Mouse (Mus musculus) forebrain, embryonic 11.5 days (tissue): ENCODE data around the gene Tspan9. TPM values are rescaled to one million over a fixed set of nuclear protein-coding genes. Genes with fewer than 3 reads are reported as not detected.

ENCODE experiments used
- ATAC-seq: fragments of 200-750 bp; cut with Nextera tagmentation; replicated peaks from 2 replicates; pipeline ENCODE4 v1.8.0; 2017; ENCODE audit warnings: moderate TSS enrichment; ENCODE audit not compliant: low FRiP score
- DNase-seq: peaks from one replicate; pipeline ENCODE4 v3.0.0-alpha.2; 2017; ENCODE audit warnings: low spot score
- H3K27ac ChIP-seq: fragments of 300-500 bp; sonication (generic); 2 replicates; pipeline ENCODE4 v1.5.1; 2014; ENCODE audit warnings: low read depth, low read length
- H3K27me3 ChIP-seq: fragments of 300-500 bp; sonication (generic); 2 replicates; pipeline ENCODE4 v1.6.1; 2014; ENCODE audit warnings: mild to moderate bottlenecking, low read length, mixed read lengths; ENCODE audit not compliant: control insufficient read depth, insufficient read depth
- H3K36me3 ChIP-seq: fragments of 300-500 bp; sonication (generic); 2 replicates; pipeline ENCODE4 v1.6.1; 2014; ENCODE audit warnings: mild to moderate bottlenecking, low read length, moderate library complexity, mixed read lengths; ENCODE audit not compliant: control insufficient read depth, insufficient read depth
- H3K4me1 ChIP-seq: fragments of 300-500 bp; sonication (generic); replicated peaks from 2 replicates; pipeline ENCODE4 v1.6.1; 2014; ENCODE audit warnings: low read length, mixed read lengths; ENCODE audit not compliant: control insufficient read depth, insufficient read depth
- H3K4me2 ChIP-seq: fragments of 300-500 bp; sonication (generic); 2 replicates; pipeline ENCODE4 v1.6.1; 2014; ENCODE audit warnings: low read depth, mild to moderate bottlenecking, low read length, moderate library complexity, mixed read lengths; ENCODE audit not compliant: severe bottlenecking
- H3K4me3 ChIP-seq: fragments of 300-500 bp; sonication (generic); 2 replicates; pipeline ENCODE4 v1.5.1; 2014; ENCODE audit warnings: low read depth, low read length
- H3K9ac ChIP-seq: fragments of 300-500 bp; sonication (generic); 2 replicates; pipeline ENCODE4 v1.6.1; 2014; ENCODE audit warnings: low read length
- H3K9me3 ChIP-seq: fragments of 300-500 bp; sonication (generic); 2 replicates; pipeline ENCODE4 v1.6.1; 2016; ENCODE audit warnings: low read length, mixed read lengths; ENCODE audit not compliant: control insufficient read depth
- WGBS: fragments of 180-500 bp; shearing (Covaris S2); extraction: QIAGEN DNeasy Blood & Tissue Kit; methylation state at CpG from one replicate; pipeline ENCODE4 v1.1.7; 2014; 5-methylcytosine and 5-hydroxymethylcytosine counted together
- polyA plus RNA-seq: library from polyadenylated mRNA; unstranded; fragments of >200 nt; fragmentation: Nextera tagmentation; extraction: Ambion mirVana; gene quantifications from 2 replicates; pipeline ENCODE4 v1.2.1, GENCODE M21; 2014

Gene Tspan9
- polyA plus RNA-seq, 1 experiment from 2014 or later = 39.6 TPM

DNA sequence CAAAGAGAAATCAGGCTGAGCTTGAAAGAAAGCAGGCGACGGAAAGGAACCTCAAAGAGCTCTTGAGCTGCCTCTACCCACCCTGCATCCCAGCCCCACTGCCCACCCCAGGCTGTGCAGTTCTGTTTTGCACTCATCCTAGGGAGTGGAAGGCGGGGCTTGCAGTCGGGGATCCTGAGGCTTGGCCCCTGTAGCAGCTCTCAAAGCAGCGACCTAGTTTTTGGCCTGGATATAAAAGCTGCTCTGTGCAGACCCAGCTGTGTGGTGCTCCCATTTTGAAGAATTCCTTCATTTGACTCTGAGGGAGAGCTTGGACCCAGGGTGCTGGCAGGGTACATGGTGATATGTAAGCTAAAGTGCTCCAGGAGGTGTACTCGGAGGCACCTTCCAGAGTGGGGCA is 218.6 kb downstream of the Tspan9 start:
- WGBS = 67% methylated on average over 6 of the region's 6 CpGs
- DNase-seq (no peak), ATAC-seq (no peak)
- H3K9ac ChIP-seq = no peak overlapping the region
- H3K9me3 ChIP-seq = no peaks in the 10 kb centered on the region
- H3K4me3 ChIP-seq = no peak overlapping the region
- no peak overlapping the region for H3K27ac ChIP-seq
- H3K36me3 ChIP-seq = no peaks in the 10 kb centered on the region
- no peak overlapping the region for H3K4me2 ChIP-seq
- H3K4me1 ChIP-seq = no peaks in the 10 kb centered on the region
- no peaks in the 10 kb centered on the region for H3K27me3 ChIP-seq

DNA sequence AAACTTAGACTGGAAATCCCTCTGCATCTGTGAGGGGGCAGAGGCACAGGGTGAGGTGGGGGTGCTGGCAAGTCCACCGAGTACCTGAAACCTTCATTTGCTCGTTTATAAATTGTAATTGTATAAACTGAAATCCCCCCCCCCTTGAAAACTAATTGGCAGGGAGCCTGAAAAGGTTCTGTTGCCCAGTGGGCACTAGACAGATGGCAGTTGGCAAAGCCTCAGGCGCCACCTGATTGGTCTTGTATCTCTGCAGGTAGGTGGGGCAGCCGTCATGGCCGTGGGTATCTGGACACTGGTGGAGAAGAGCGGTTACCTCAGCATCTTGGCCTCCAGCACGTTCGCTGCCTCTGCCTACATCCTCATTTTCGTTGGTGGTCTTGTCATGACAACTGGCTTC is 220.1 kb downstream of the Tspan9 start:
- Histone ChIP-seq H3K9me3 (no peaks in the 10 kb centered on the region), H3K9ac (no peak overlapping the region), H3K36me3 (no peaks in the 10 kb centered on the region), H3K4me3 (no peak overlapping the region), H3K4me2 (no peak overlapping the region), H3K4me1 (no peaks in the 10 kb centered on the region), H3K27me3 (no peaks in the 10 kb centered on the region), H3K27ac (no peak overlapping the region)
- 88% methylated on average over 9 of the region's 9 CpGs for WGBS
- no peak for ATAC-seq
- DNase-seq = no peak

DNA sequence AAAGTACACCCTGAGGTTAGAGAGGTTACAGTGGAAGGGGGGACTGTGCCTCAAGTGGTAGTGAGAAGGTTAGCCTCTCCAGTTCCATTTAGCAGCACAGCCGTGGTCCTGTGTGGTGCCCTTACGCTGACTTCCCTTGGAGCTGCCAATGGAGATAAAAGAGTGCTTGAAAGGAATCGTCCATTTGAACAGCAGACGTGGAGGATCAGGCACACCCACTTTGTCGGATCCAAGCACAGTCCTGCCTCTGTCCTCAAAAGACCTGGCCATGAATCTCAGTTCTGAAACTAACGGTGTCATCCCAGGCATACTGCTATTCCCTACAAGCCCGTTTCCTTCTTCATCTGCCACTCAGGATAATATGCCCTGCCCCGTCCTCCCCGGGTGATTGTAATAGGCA is 221.4 kb downstream of the Tspan9 start:
- H3K4me3 ChIP-seq = no peak overlapping the region
- ATAC-seq (no peak), DNase-seq (no peak)
- no peak overlapping the region for H3K4me2 ChIP-seq
- no peaks in the 10 kb centered on the region for H3K9me3 ChIP-seq
- H3K9ac ChIP-seq = no peak overlapping the region
- H3K36me3 ChIP-seq = no peaks in the 10 kb centered on the region
- WGBS = 67% methylated on average over 9 of the region's 9 CpGs
- H3K27me3 ChIP-seq = no peaks in the 10 kb centered on the region
- no peaks in the 10 kb centered on the region for H3K4me1 ChIP-seq
- no peak overlapping the region for H3K27ac ChIP-seq

DNA sequence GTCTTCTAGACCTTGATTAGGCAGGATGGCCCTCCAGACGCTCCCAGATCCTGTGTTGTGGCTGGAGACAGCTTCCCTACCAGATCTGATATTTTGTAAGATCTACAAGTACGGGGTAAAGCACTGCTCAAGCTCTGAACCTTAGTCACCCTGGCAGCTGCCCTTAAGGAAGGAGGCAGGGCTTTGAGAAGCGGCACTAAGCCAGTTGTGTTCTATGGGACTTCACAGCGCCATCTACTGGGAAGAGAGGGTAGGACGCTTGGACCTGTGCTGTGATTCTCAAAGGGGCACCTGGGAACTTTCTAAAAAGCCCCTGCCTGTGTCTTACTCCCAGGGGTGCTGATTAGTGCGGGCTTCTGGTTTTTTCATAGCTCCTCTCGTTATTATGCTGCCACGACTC is 222.7 kb downstream of the Tspan9 start:
- no peaks in the 10 kb centered on the region for H3K27me3 ChIP-seq
- ATAC-seq = 0 out of 2 replicates have a peak, but pooled peaks have one; percentile 42
- no peak overlapping the region for H3K4me3 ChIP-seq
- DNase-seq = peak; percentile 86
- no peaks in the 10 kb centered on the region for H3K9me3 ChIP-seq
- H3K27ac ChIP-seq = no peak overlapping the region
- no peaks in the 10 kb centered on the region for H3K4me1 ChIP-seq
- 6% methylated on average over 8 of the region's 8 CpGs for WGBS
- H3K9ac ChIP-seq = no peak overlapping the region
- no peak overlapping the region for H3K4me2 ChIP-seq
- H3K36me3 ChIP-seq = no peaks in the 10 kb centered on the region; the same call in 1 of the 2 replicates

DNA sequence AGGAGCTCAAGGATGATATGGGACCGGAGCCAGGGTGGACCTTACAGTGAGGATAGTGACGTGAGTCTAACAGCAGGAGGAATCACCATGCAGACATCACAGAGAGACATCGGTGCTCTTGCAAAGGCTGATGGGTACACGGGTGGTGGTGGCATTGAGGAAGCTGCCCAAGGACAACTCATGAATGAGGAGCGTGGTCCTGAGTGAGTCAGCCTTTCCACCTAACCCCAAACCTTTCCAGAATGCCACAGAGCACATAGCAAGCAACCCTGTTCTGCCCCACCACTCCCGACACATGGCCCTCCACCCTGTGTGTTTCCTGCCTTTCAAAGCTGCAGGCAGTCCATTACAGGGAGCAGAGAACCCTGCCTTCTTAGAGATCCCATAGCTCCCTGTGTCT is 223.9 kb downstream of the Tspan9 start:
- H3K27me3 ChIP-seq = no peaks in the 10 kb centered on the region
- no peak for DNase-seq
- no peak for ATAC-seq
- no peaks in the 10 kb centered on the region for H3K9me3 ChIP-seq
- H3K27ac ChIP-seq = no peak overlapping the region
- H3K36me3 ChIP-seq = no peaks in the 10 kb centered on the region; the same call in 1 of the 2 replicates
- H3K9ac ChIP-seq = no peak overlapping the region
- WGBS = 89% methylated on average over 6 of the region's 6 CpGs
- no peak overlapping the region for H3K4me2 ChIP-seq
- H3K4me3 ChIP-seq = no peak overlapping the region
- H3K4me1 ChIP-seq = no peaks in the 10 kb centered on the region

DNA sequence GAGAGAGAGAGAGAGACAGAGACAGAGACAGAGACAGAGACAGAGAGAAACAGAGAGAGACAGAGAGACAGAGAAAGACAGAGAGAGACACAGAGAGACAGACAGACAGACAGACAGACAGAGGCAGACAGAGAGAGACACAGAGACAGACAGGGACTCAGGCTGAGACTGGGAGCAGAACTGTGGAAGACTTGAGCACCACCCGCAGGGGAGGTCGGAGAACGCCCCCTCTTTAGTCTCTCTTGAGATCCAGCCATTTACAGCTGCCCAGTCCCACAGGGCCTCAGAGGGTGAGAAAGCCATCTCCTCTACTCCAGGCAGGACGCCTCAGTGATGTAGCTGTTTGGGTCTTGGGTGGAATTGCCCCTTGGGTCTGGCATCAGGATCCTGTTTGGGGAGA is 225.7 kb downstream of the Tspan9 start:
- no peaks in the 10 kb centered on the region for H3K4me1 ChIP-seq
- H3K4me2 ChIP-seq = no peak overlapping the region
- H3K27me3 ChIP-seq = no peaks in the 10 kb centered on the region
- ATAC-seq (no peak), DNase-seq (no peak)
- WGBS = 78% methylated on average over 4 of the region's 4 CpGs
- H3K9ac ChIP-seq = no peak overlapping the region
- no peaks in the 10 kb centered on the region; the same call in 1 of the 2 replicates for H3K36me3 ChIP-seq
- H3K27ac ChIP-seq = no peak overlapping the region
- no peaks in the 10 kb centered on the region for H3K9me3 ChIP-seq
- H3K4me3 ChIP-seq = no peak overlapping the region

DNA sequence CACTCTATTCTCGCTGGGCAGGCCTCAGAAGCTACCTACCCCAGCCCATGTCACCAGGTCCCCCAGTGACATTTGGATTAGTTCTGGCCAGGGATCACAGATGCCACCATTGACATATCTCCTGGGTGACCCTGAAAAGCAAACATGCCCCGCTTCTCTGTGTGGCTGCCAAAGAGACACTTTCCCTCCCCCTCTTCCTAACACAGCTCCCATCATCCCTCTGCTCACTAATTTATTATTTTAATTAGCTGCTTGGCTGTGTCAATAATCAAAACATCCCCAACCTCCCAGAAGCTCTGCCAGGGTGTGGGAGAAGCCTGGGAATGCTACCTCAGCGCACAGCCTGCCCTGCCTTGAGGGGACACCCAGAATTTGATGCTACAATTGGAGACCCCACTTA is 226.4 kb downstream of the Tspan9 start:
- no peaks in the 10 kb centered on the region for H3K4me1 ChIP-seq
- DNase-seq (no peak), ATAC-seq (no peak)
- H3K4me2 ChIP-seq = no peak overlapping the region
- WGBS = 84% methylated on average over 3 of the region's 3 CpGs
- H3K9me3 ChIP-seq = no peaks in the 10 kb centered on the region
- no peak overlapping the region for H3K4me3 ChIP-seq
- no peak overlapping the region for H3K27ac ChIP-seq
- H3K36me3 ChIP-seq = no peaks in the 10 kb centered on the region; the same call in 1 of the 2 replicates
- H3K27me3 ChIP-seq = no peaks in the 10 kb centered on the region
- H3K9ac ChIP-seq = no peak overlapping the region

DNA sequence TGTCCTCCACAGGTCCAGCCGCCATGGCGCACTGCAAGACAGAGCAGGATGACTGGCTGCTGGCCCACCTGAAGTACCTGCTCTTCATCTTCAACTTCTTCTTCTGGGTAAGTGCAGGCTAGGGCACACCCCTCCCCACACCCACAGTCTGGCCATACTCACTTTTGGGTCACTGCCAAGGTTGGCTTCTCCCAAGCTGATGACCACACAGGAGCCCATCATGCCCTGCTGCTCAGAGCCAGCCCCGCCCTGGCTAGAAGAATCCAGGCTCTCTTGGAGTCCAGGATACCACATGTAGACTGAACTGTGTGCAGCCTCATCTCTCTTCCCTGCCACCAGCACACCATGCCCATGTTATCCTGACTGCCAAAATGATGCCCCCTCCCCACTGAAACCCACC is 230.5 kb downstream of the Tspan9 start:
- Histone ChIP-seq H3K9ac (no peak overlapping the region), H3K9me3 (no peaks in the 10 kb centered on the region), H3K4me2 (no peak overlapping the region), H3K4me3 (no peak overlapping the region), H3K36me3 (no peaks in the 10 kb centered on the region; the same call in 1 of the 2 replicates), H3K4me1 (no peaks in the 10 kb centered on the region), H3K27ac (no peak overlapping the region), H3K27me3 (no peaks in the 10 kb centered on the region)
- 94% methylated on average over 3 of the region's 3 CpGs for WGBS
- DNase-seq = no peak
- ATAC-seq = 0 out of 2 replicates have a peak, but pooled peaks have one; percentile 24

DNA sequence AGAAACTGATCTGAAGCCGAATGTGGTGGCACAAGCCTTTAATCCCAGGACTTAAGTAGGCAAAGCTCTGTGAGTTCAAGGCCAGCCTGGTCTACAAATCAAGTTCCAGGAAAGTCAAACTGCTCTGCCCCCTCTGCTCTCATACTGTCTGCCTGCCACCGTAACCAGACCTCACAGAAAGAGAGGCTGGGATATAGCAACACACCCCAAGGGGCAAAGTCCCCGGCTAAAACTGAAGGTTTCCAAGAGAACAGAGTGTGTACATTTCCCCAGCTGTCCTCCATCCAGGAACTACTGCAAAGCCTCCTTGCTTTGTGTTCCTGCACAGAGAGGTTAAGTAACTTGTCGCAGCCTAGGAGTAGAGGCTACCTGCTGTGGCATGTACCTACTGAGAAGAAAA is 231.7 kb downstream of the Tspan9 start:
- H3K27me3 ChIP-seq = no peaks in the 10 kb centered on the region
- H3K36me3 ChIP-seq = no peaks in the 10 kb centered on the region; the same call in 1 of the 2 replicates
- no peak overlapping the region for H3K9ac ChIP-seq
- ATAC-seq = no peak
- 66% methylated on average over 4 of the region's 4 CpGs for WGBS
- no peak overlapping the region for H3K4me3 ChIP-seq
- DNase-seq = no peak
- no peaks in the 10 kb centered on the region for H3K4me1 ChIP-seq
- H3K4me2 ChIP-seq = no peak overlapping the region
- H3K27ac ChIP-seq = no peak overlapping the region
- no peaks in the 10 kb centered on the region for H3K9me3 ChIP-seq
